Mouse (Mus musculus): ENCODE measurements at regions not wholly inside any gene's neighbourhood (a gene's known extent, or its start where the extent isn't known, plus 50 kb on each side); places are given as distances from the start of the nearest gene placed in this dataset.
"Not testable (repeated sequence)": the region's sequence is repeated elsewhere in the genome, so short reads cannot be mapped to it uniquely, and the experiment has no call there.

- DNase-seq (ENCODE audit: low spot score in 2 of 2): peak; percentile 3 to 6
Observed at GRCm38 (mm10) chr7:60492028-60492995, 352.3 kb upstream of the Snrpn start.

DNA sequence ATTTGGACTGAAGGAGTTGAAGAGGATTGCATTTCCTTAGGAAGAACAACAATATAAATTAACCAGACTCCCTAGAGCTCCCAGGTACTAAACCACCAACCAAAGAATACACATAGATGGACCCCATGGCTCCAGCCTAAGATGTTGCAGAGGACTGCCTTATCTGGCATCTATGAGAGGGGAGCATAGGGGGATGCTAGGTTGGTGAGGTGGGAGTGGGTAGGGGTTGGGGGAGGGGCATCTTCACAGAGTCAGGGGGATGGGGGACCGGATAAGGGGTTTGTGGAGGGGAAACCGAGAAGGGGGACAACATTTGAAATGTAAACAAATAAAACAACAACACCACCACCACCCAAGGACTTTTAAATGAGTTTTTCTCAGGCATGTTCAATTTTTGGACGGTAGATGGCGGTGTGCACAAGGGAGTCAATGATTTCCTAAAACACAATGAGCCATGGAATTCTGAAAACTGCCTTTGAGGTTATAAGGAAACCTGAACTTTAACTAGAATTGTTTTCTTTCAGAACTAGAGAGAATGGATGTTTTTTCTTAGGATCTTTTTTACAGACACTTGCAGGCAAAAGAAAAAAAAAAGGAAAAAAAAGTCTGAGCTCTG lies 347.9 kb upstream of the Snrpn start:
- DNase-seq (ENCODE audit: low spot score in 2 of 2): not testable (repeated sequence)

- not testable (repeated sequence) for DNase-seq (ENCODE audit: low spot score in 2 of 2)
Observed at GRCm38 (mm10) chr7:60450074-60450603, 310.1 kb upstream of the Snrpn start.

GRCm38 (mm10) chr7:60449239-60450073 lies 309.4 kb upstream of the Snrpn start:
- DNase-seq (ENCODE audit: low spot score in 2 of 2): not testable (repeated sequence)

GRCm38 (mm10) chr7:60438781-60439180 lies 298.8 kb upstream of the Snrpn start:
- DNase-seq (ENCODE audit: low spot score in 2 of 2): no peak

DNA sequence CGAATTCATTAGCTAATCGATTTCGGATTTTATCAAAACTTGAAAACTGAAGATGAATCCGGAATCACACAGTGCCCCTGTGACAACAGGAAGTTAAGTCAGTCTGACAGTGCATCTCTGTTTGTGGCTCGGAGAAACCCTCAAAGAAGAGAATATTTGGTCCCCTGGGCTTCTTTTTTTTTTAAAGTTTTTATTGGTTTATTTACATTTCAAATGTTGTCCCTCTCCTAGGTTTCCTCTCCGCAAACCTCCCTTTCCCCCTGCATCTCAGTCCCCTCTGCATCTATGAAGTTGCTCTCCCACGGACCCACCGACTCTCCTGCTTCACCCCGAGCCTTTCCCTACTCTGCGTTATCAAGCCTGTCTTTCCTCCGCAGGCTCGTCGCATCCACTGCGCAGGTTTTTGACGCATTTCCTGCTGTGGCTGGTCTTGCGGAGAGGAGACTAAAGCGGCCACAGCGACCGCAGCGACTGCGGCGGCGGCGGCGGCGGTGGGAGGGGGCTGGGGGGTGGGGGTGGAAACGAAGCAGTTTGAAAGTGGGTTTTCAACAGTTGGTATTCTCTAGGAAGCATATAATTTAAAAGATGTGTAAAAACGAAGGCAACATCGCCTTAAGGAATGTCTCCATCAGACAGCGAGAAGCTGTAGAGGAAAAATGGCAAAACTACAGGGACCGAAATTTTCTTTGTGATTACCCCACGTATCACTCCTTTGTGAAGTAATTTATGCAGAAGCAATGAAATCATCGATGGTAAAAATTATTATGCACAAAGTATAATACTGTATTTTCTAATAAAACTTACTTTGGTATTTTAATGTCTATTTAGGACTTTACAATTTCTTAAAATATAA lies 251.2 kb upstream of the Snrpn start:
- DNase-seq (ENCODE audit: low spot score in 2 of 2): peak in 1 of 2 experiments; percentile 4

- DNase-seq (ENCODE audit: low spot score in 2 of 2): not testable (repeated sequence)
Observed at GRCm38 (mm10) chr7:60386957-60387356, 246.9 kb upstream of the Snrpn start.

- DNase-seq (ENCODE audit: low spot score in 2 of 2): not testable (repeated sequence)
Observed at GRCm38 (mm10) chr7:60374001-60374400, 234.0 kb upstream of the Snrpn start.

DNA sequence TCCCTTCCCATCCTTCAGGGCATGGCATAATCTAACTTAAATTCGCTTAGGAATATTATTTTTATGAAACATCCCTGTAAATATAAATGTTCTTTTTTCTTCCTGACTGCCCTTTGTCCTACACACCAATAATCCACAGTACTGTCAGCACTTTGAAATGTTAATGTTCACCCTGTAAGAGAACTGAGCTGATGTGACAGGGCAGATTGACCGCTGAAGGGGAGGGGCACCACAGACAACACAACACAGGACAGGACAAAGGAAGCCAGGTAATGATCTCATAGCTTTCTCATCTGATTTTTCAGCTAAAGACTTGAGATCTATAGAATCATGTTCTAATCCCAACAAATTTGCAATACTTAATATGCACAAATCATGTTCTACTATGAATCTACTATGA lies 212.2 kb upstream of the Snrpn start:
- not testable (repeated sequence) for DNase-seq (ENCODE audit: low spot score in 2 of 2)

Measured in heart, adult 9 months (tissue).